Mouse (Mus musculus) gastrocnemius, adult 2 months (tissue): ENCODE measurements at regions not wholly inside any gene's neighbourhood (a gene's known extent, or its start where the extent isn't known, plus 50 kb on each side); places are given as distances from the start of the nearest gene placed in this dataset.
"Not testable (repeated sequence)": the region's sequence is repeated elsewhere in the genome, so short reads cannot be mapped to it uniquely, and the experiment has no call there.

Experiments
- DNase-seq: peaks from one replicate; pipeline ENCODE4 v3.0.0; 2022
- H3K27ac ChIP-seq: fragments of 200-600 bp; 2 replicates; pipeline ENCODE4 v1.8.1; 2022; ENCODE audit warnings: mild to moderate bottlenecking
- H3K4me3 ChIP-seq: fragments of 200-600 bp; 2 replicates; pipeline ENCODE4 v1.8.1; 2022; ENCODE audit warnings: mild to moderate bottlenecking, moderate library complexity
- CTCF ChIP-seq: fragments of 200-600 bp; IDR thresholded peaks from 2 replicates; pipeline ENCODE4 v1.8.1; 2022; ENCODE audit warnings: antibody characterized with exemption, mild to moderate bottlenecking, moderate library complexity
- intact Hi-C: fragments of 180-260 bp; cut with DNase I; formaldehyde crosslinking; loops from one replicate; pipeline ENCODE4 v1.15.1; 2025

DNA sequence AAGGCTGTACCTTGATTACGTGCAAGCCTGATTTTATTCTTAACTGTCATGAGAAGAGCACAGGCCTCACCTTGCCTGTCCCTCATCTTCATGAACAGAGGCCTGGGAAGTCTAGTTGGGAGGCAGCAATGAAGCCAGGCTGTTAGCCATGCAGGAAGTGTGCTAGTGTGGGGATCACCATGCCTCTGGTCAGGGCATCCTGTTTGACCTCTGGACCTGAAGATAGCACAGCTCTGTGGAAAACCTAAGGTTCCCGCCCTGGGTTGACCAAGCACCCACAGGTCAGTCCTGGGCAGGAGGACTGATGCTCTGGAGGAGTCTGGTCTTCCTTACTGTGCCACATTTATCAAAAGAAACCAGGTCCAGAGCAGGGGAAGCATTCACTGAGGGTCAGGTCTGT is 157.6 kb downstream of the Gm906 start:
- no peak overlapping the region for H3K27ac ChIP-seq
- DNase-seq = no peak
- TF ChIP-seq CTCF = no peak
- H3K4me3 ChIP-seq = no peak overlapping the region
- intact Hi-C loops = no loop called here

DNA sequence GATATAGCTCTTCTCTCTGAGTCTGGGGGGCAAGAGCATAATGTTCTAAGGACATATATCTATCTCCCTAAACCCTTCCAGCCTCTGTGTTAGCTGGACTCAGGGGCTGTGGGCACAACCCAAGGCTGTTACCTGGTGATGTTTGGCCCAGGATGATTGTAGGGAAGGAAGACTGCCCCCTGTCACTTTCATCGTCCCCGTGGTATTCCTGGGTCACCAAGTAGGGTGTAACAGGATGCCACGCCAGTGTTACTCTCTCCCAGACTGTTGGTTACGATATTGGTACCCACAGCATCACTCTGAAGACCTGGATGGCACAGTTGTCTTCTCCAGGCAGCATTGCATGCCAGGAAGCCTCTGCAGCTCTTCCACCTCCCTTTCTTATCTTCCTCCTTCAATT is 185.3 kb downstream of the Gm906 start:
- Histone ChIP-seq H3K4me3 (no peak overlapping the region), H3K27ac (no peak overlapping the region)
- no peak for DNase-seq
- TF ChIP-seq CTCF = no peak
- intact Hi-C loops = no loop called here

DNA sequence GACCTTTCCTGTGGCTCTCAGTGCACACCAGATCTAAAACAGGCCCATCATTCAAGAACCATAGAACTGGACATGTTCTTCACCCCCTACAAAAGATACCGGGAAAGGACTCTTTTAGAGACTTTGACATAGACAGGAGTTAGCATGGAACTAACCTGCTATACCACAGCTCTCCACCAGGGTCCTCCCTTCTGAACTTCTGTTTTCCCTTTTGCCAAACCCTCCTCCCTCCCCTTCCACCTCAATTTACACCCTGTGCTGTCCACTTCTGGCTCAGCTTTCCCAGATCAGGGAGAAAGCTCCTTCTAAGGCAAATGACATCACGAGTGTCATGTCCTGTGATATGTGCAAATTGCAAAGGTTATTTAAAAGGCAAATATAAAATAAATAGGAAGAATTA is 185.7 kb downstream of the Gm906 start:
- H3K27ac ChIP-seq, intact Hi-C loops: not testable (repeated sequence)

DNA sequence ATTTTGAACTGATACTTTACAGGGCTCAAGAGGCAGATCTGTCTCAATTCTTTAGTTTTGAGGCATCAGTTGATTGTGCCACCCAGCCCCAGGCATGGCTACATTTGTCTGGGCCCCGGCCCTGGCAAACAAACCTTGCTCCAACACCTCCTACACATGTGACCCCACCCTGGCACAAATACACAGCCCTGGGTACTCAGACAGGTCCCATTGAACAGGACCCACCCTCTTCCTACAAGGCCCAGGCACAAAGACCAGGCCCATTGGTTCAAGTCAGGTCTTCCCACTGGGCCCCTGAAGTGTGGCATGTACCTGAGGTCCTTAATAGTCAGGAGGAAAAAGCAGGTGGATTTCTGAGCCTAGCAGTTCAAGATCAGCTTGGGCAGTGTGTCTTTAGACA is 190.4 kb downstream of the Gm906 start:
- intact Hi-C loops = not testable (repeated sequence)

More for the DNA sequence above, 185.7 kb downstream of the Gm906 start:
- DNase-seq, H3K4me3 ChIP-seq: not testable (repeated sequence)

DNA sequence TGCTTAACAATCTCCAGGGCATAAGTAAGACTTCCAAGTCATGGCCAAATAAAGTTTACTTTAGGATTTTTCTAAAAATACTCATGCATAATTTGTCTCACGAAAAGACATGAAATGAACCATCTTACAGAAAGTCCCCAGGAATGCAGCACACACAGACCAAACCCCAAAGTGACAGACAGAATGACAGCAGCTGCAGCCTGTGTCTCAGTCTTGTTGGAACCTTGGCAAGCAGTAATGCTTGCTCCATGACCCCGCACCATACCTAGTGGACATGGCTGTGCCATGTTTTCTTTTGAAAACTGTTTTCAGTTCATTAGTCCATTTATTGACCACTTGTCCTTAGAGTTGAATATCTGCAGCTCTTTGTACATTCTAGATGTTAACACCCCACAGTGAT is 191.1 kb downstream of the Gm906 start:
- DNase-seq, H3K4me3 ChIP-seq, intact Hi-C loops, H3K27ac ChIP-seq: not testable (repeated sequence)

More for the DNA sequence above, 190.4 kb downstream of the Gm906 start:
- not testable (repeated sequence) for H3K4me3 ChIP-seq, DNase-seq, H3K27ac ChIP-seq

DNA sequence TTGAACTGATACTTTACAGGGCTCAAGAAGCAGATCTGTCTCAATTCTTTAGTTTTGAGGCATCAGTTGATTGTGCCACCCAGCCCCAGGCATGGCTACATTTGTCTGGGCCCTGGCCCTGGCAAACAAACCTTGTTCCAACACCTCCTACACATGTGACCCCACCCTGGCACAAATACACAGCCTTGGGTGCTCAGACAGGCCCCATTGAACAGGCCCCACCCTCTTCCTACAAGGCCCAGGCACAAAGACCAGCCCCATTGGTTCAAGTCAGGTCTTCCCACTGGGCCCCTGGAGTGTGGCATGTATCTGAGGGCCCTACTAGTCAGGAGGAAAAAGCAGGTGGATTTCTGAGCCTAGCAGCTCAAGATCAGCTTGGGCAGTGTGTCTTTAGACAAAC is 198.4 kb downstream of the Gm906 start:
- H3K27ac ChIP-seq, intact Hi-C loops, DNase-seq, H3K4me3 ChIP-seq: not testable (repeated sequence)

DNA sequence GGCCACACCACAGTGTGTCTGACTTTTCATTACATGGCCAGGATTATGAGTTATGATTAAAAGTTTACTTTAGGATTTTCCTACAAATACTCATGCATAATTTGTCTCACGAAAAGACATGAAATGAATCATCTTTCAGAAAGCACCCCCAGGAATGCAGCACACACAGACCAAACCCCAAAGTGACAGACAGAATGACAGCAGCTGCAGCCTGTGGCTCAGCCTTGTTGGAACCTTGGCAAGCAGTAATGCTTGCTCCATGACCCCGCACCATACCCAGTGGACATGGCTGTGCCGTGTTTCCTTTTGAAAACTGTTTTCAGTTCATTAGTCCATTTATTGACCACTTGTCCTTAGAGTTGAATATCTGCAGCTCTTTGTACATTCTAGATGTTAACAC is 199.0 kb downstream of the Gm906 start:
- intact Hi-C loops, DNase-seq: not testable (repeated sequence)

DNA sequence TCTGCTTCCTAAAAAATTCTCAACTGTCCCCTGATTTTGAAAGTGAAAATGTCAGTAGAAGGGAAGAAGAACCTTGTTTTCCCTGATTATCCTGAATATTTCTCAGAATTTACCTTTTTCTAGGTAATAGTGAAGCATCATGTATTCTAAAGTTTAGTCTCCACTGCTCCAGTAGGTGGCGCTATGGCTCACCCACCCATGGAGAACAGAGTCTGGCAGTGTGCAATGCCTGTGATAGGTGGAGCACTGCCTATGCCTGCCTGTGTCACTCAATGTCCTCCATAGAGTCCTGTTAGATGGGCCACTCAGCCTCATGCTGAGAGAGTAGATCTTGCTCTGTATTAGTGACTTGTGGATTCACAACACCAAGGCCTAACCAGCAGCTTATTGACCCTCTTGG is 218.4 kb downstream of the Gm906 start:
- DNase-seq = peak; percentile 38
- Histone ChIP-seq H3K27ac (no peak overlapping the region), H3K4me3 (no peak overlapping the region)
- intact Hi-C loops = no loop called here
- peak; percentile 60 for TF ChIP-seq CTCF

More for the DNA sequence above, 199.0 kb downstream of the Gm906 start:
- not testable (repeated sequence) for H3K4me3 ChIP-seq, H3K27ac ChIP-seq

DNA sequence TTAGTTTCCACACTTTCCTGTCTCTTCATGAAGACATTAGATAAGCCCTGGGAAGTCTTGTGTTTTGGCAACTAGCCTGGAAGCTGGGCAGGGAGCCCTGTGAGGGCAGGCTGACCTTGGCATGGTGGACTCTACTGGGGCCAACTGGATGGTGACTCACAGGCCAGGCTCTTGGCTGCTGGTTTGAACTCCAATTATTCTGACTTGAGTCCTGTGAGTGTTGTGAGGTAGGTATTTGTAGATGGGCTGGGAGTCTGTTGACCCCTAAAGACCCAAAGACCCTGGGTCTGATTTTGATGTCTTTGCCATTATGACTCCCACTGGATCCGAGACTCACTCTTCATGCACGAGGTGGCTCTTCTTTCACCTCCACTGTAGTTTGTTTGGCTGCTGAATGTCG is 208.9 kb upstream of the Gm30302 start:
- peak overlapping the region; percentile 28; the same call in 1 of the 2 replicates for H3K27ac ChIP-seq
- intact Hi-C loops, H3K4me3 ChIP-seq, DNase-seq: not testable (repeated sequence)

DNA sequence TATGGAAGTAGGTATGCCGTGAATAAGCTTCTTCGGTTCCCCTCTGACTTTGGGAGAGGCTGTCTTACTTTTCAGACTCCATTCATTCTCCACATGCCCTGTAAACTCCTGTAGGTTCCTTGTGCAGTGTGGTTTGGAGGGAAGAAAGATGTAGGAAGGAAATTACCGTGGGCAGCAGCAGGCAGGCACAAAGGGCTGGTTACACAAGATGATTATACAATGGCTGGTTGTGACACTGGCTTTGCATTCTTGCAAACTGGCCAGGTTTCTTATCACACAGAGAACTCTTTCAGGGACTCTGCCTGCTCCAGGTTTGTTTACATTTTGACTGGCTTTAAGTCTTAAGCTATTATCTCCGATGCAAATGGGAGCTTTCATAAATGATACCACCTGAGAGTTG is 167.3 kb upstream of the Gm30302 start:
- H3K27ac ChIP-seq, intact Hi-C loops, H3K4me3 ChIP-seq, DNase-seq: not testable (repeated sequence)

DNA sequence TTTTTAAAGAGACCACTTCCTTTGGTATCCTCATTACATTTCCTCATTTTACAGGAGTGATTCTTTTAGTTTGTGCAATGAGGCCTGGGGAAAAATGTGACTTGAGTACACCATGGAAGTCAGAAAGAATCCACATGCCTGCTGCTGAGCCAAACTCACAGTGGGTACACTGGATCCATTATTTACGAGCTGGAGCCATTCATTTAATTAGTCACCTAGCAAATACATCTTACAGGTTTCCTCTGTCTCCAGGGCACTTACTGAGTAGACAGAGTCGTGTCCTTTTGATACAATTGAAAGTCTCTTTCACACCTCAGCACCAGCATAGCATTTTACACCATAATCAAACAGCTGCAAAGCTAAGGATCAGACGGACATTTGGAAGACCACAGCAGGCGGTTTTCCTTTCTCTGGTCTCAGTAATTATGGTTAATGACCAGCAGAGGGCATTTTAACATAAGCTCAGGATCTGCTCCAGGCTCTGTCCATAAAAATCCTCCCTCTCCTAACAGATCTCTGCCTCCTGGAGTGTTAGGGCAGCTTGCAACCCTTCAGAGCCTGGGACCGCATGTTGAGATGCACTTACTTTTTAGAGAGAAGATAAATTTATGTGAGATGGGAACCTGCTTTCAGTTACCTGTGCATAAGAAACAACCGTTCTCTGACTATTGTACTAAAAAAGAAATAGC is 159.3 kb upstream of the Gm30302 start:
- intact Hi-C loops = not testable (repeated sequence)

DNA sequence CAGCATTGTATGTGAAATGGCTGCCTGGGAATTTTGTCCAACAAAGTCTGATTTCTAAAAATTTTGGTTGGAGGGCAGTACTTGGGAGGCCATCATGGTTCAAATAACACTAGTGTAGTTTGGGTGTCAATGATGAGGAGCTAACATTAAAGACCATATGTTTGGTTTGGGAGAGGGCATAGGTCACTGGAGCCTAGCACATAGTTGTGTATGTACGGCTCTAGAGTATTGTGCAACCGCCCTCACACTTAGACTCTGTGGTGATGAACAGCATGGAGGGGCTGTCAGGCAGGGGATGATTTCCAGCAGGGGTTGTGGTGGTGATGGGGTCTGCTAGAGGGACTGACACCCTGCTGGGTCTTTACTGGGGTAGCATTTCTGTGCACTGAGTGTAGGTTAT is 117.0 kb upstream of the Gm30302 start:
- TF ChIP-seq CTCF = no peak
- Histone ChIP-seq H3K4me3 (no peak overlapping the region), H3K27ac (no peak overlapping the region)
- no peak for DNase-seq
- intact Hi-C loops = no loop called here

More for the DNA sequence above, 159.3 kb upstream of the Gm30302 start:
- not testable (repeated sequence) for H3K4me3 ChIP-seq, H3K27ac ChIP-seq, DNase-seq
- peak; percentile 50 for TF ChIP-seq CTCF
